Mouse (Mus musculus) ES-E14 (cell line): ENCODE data around the gene Myf6.

ENCODE experiments used
- CHD2 ChIP-seq: IDR thresholded peaks from 2 replicates; pipeline ENCODE4 v1.6.1; 2014; ENCODE audit warnings: mild to moderate bottlenecking, low read depth, low read length, inconsistent platforms
- HCFC1 ChIP-seq: IDR thresholded peaks from 2 replicates; pipeline ENCODE4 v1.6.1; 2012; ENCODE audit warnings: low read length, inconsistent platforms, borderline replicate concordance; ENCODE audit not compliant: insufficient read depth
- MAFK ChIP-seq: IDR thresholded peaks from 2 replicates; pipeline ENCODE4 v1.6.1; 2014; ENCODE audit warnings: mild to moderate bottlenecking, low read depth, low read length, inconsistent platforms; ENCODE audit not compliant: insufficient read depth
- ZC3H11A ChIP-seq: IDR thresholded peaks from 2 replicates; pipeline ENCODE4 v1.6.1; 2012; ENCODE audit warnings: low read depth, mild to moderate bottlenecking, inconsistent platforms, low read length, borderline replicate concordance
- ZNF384 ChIP-seq: IDR thresholded peaks from 2 replicates; pipeline ENCODE4 v1.6.1; 2012; ENCODE audit warnings: low read depth, low read length, inconsistent platforms

DNA sequence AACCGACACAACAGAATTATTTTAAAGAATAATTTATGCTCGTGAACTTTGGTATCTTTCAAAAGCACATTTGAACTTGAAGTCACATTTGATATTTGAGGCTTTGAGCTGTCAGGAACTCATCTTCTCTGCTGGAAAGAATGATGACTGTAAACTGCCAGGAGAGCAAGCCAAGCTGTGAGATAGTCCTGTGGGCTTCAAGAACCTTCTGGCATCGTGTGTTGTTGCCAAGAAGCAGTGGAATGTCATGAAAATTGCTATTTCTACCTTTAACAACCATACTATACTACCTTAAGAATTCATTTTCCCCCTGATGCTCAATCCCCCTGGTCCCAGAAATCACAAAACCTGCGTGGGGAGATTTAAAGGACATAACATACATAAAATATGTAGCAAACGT, 24.7 kb upstream of the Myf6 start:
- TF ChIP-seq ZC3H11A, result no peak
- no peak for TF ChIP-seq HCFC1
- no peak for TF ChIP-seq CHD2
- TF ChIP-seq ZNF384, result no peak
- TF ChIP-seq MAFK, result no peak
